Mouse (Mus musculus): ENCODE measurements around the gene Plekhm2. TPM values are rescaled to one million over a fixed set of nuclear protein-coding genes. Genes with fewer than 3 reads are reported as not detected.

The Plekhm2 gene
- total RNA-seq, 2 experiments from 2014 or later, result 90.7 to 91.7 TPM

GRCm38 (mm10) chr4:141591547-141591946 lies 73.2 kb downstream of the Plekhm2 start:
- no peak for DNase-seq (ENCODE audit: low spot score in 2 of 2)
- intact Hi-C loops (cut with DNase I), result no loop called here

- intact Hi-C loops (cut with DNase I), result no loop called here
Observed at GRCm38 (mm10) chr4:141583919-141584318, 80.8 kb downstream of the Plekhm2 start.

GRCm38 (mm10) chr4:141581051-141581450 lies 83.6 kb downstream of the Plekhm2 start:
- intact Hi-C loops (cut with DNase I), result no loop called here
- DNase-seq (ENCODE audit: low spot score in 2 of 2), result no peak

More at GRCm38 (mm10) chr4:141583919-141584318, 80.8 kb downstream of the Plekhm2 start:
- DNase-seq (ENCODE audit: low spot score in 2 of 2), result no peak

- intact Hi-C loops (cut with DNase I), result loop anchor here (5.0 kb wide), 1 partner anchor 307 kb away; no protein-coding TSS in a partner anchor
- no peak for DNase-seq (ENCODE audit: low spot score in 2 of 2)
Observed at GRCm38 (mm10) chr4:141578833-141579232, 85.9 kb downstream of the Plekhm2 start.

GRCm38 (mm10) chr4:141576877-141577276 lies 87.8 kb downstream of the Plekhm2 start:
- intact Hi-C loops (cut with DNase I), result loop anchor here (5.0 kb wide), 1 partner anchor 305 kb away; no protein-coding TSS in a partner anchor
- no peak for DNase-seq (ENCODE audit: low spot score in 2 of 2)

- intact Hi-C loops (cut with DNase I), result loop anchor here (5.0 kb wide), 1 partner anchor 304 kb away; no protein-coding TSS in a partner anchor
- DNase-seq (ENCODE audit: low spot score in 2 of 2), result no peak
Observed at GRCm38 (mm10) chr4:141576404-141576803, 88.3 kb downstream of the Plekhm2 start.

Other genes with a start within 250 kb of the Plekhm2 start
- gene Clcnkb, start 248.9 kb downstream of the Plekhm2 start, total RNA-seq (2021), result under 1 TPM in 1 of 2 experiments, not detected in 1; 0.84 TPM
- gene Hspb7, start 244.1 kb downstream of the Plekhm2 start, total RNA-seq (2021), result under 1 TPM; 0.18 to 0.47 TPM
- gene Srarp, start 228.8 kb downstream of the Plekhm2 start, total RNA-seq (2021), result 1 to 10 TPM; 4.2 to 5.2 TPM
- 10 to 100 TPM; 41.1 to 42.4 TPM for gene Zbtb17, start 220.2 kb downstream of the Plekhm2 start, total RNA-seq (2021)
- gene Spen, start 126.3 kb downstream of the Plekhm2 start, total RNA-seq (2021), result 10 to 100 TPM; 50.8 to 72.8 TPM
- gene Fblim1, start 58.8 kb downstream of the Plekhm2 start, total RNA-seq (2021), result 1 to 10 TPM in 1 of 2 experiments, under 1 TPM in 1; 0.68 to 1.2 TPM
- 1 to 10 TPM in 1 of 2 experiments, under 1 TPM in 1; 0.35 to 1.3 TPM for gene Tmem82, start 46.3 kb downstream of the Plekhm2 start, total RNA-seq (2021)
- 1 to 10 TPM; 3.0 to 4.3 TPM for gene Slc25a34, start 41.1 kb downstream of the Plekhm2 start, total RNA-seq (2021)
- gene Rsc1a1, start 20.7 kb upstream of the Plekhm2 start, total RNA-seq (2021), result 1 to 10 TPM in 1 of 2 experiments, not detected in 1; 2.9 TPM
- 10 to 100 TPM; 39.4 to 44.1 TPM for gene Ddi2, start 58.5 kb upstream of the Plekhm2 start, total RNA-seq (2021)
- gene Agmat, start 81.8 kb upstream of the Plekhm2 start, total RNA-seq (2021), result 1 to 10 TPM; 1.1 to 1.3 TPM
- gene Dnajc16, start 126.0 kb upstream of the Plekhm2 start, total RNA-seq (2021), result 10 to 100 TPM; 39.7 to 41.9 TPM
- 10 to 100 TPM; 20.9 to 26.9 TPM for gene Casp9, start 128.7 kb upstream of the Plekhm2 start, total RNA-seq (2021)
- gene Cela2a, start 161.3 kb upstream of the Plekhm2 start, total RNA-seq (2021), result not detected
- not detected for gene Ctrc, start 181.5 kb upstream of the Plekhm2 start, total RNA-seq (2021)
- gene Efhd2, start 210.0 kb upstream of the Plekhm2 start, total RNA-seq (2021), result 100 to 1,000 TPM; 233 to 306 TPM

All from left cerebral cortex, postnatal 36 days (tissue).